Mouse (Mus musculus) activated CD4-positive, CD25-positive, alpha-beta regulatory T cell, adult 4 months (primary cell): ENCODE data around the gene Inpp5b. TPM values are rescaled to one million over a fixed set of nuclear protein-coding genes. Genes with fewer than 3 reads are reported as not detected.
"Not testable (repeated sequence)": the region's sequence is repeated elsewhere in the genome, so short reads cannot be mapped to it uniquely, and the experiment has no call there.

ENCODE experiments used
- ATAC-seq: one replicate; pipeline ENCODE4 v1.8.0; 2017
- polyA plus RNA-seq, 2 experiments: library from polyadenylated mRNA; unstranded; fragments of 100-300 nt; shearing (Covaris generic); gene quantifications; one replicate each; pipeline ENCODE4 v1.2.1; 2017

The Inpp5b gene
- polyA plus RNA-seq, 2 experiments from 2014 or later = 80.2 to 94.1 TPM

DNA sequence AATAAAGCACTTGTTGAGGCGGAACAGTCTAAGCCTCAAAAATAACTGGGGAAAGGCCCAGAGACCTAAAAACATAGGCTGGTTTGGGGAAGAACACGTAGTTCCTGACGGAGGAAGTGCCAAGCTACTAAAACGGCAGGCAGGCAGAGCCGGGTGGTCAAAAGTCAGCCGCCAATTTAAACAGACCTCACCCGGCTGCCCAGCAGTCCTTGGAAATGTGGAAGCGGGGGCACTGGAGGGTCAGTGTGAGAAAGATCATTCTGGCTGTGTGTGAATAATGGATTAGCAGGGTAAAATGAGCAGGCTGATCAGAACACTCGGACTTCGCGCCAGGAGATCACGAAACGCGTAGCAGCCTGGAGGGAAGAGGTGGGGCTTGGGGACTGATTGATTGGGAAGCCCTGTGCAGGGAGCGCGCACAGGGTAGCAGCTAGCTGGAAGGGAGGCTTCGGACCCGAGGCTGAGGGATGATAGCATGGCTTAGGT lies 31.6 kb upstream of the Inpp5b start:
- no peak for ATAC-seq

DNA sequence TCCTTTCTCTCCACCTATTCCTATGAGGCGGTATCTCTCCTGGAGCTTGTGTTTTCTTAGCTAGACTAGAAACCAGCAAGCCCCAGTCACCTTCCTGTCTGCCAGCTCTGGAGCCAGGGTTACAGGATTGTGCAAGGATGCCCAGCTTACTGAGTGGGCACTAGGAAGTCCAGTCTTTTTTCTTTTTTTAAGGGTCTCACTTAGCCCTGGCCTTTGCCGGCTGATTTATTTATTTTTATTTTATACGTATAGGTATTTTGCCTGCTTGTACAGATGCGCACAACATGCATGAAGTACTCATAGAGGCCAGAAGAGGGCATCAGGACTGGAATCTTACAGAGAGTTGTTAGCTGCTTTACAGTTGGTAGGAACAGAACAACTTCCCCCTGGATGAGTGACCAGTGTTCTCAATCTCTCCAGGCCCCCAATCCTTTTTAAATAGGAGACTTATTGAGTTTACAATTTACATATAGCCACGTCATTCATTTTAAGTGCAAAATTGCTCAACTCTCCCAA lies 30.8 kb upstream of the Inpp5b start:
- ATAC-seq = peak; percentile 20

DNA sequence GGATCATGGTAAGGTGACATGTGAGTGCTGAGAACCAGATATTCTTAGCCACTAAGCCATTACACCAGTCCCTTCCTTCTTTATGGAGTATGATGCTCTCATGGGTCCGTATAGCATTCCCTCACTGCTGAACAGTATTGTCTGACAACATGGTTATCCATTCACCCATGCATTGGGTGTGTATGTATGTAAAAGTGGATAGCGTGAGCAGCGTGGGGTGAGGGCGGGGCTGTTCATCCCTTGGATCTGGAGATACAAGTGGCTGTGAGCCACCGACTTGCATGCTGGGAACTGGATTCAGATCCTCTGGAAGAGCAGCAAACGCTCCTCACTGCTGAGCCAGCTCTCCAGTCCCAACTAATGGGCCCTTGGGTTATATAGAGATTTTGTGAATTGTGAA lies 29.0 kb upstream of the Inpp5b start:
- ATAC-seq = no peak

DNA sequence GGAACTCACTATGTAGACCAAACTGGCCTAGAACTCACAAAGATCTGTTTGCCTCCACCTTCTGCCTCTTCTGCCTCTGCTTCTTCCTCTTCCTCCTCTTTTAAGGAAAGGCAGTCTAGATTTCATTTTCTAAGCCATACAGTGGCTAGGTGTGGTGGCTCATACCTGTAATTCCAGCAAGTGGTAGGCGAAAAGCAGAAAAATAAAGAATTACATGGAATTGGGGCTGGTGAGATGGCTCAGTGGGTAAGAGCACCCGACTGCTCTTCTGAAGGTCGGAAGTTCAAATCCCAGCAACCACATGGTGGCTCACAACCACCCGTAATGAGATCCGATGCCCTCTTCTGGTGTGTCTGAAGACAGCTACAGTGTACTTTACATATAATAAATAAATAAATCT lies 27.8 kb upstream of the Inpp5b start:
- ATAC-seq = not testable (repeated sequence)

DNA sequence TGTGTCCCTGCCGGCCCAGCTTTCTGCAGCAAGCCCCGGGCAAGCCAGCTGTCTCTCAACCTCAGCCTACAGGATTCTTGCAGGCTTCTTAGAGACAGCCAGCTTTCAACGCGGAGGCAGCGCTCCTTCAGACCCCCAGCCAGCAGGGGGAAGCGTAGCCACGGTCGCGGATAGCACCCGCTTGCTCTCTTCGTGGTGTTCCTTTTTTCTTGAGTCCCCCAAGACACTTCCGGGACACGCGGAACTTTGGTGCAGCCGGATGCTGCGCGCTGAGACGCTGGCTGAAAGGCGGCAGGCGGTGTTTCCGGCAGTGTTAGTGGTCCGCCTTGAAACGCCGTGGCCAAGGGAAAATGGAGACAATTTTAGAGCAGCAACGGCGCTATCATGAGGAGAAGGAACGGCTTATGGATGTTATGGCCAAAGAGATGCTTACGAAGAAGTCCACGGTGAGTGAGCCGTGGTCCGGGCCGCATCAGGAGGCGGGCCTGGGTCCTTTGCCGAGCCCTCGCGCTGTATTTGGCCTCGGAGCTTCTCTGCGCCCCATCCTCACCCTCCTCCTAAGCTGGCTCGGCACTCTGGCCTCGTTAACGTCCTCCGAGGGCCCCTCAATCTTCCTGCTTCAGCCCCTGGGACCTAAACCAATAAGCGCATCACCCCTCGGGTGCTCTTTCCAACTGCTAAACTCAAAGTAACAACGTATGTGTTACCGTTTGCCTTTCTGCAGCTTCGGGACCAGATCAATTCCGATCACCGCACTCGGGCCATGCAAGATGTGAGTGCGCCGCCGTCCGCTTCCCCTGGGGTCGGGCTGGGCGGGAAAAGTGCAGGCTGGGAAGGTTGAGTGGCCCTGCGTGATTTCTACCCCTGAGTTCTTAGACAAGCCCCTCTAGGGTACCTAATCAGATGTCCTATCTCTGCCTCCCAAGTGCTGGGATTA lies 26.8 kb upstream of the Inpp5b start, which contains the start of gene Sf3a3:
TSS of gene Sf3a3 (plus strand) at position 232 of the 937 bp plus-strand sequence.
- ATAC-seq = peak; percentile 95

DNA sequence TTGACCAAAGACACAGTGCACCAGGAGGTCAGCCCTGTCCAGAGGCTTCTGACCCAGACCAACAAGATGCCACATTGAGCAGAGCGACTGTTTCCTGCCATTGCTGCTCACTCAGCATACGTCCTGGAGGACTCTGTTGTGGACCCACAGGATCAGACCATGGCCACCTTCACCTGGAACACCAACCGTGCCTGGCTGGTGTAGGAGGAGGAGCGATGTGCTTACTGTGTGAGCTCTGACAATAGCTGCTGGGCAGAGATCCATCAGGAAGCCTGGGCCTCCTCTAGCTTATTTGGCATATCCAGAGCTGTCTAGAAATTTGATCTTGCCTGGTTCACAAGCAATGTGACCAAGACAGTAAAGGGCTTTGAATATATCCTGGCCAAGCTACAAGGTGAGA lies 22.5 kb upstream of the Inpp5b start:
- no peak for ATAC-seq

DNA sequence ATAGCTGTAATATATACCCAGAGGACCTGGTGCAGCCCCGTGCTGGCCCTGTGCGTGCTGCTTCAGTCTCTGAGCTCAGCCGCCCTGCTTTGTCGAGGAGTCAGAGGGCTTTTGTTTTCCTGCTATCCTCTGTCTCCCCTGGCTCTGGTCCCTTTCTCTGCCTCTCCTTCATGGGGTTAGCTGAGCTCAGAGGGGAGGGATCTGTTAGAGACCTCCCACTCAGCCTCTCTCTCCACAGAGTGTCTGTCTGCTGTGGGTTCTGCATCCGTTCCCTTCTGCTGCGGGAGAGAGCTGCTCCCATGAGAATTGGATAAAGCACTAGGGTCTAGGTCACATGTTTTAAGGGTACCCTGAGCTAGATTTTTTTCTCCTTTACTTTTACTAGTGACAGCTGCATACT lies 15.5 kb upstream of the Inpp5b start:
- no peak for ATAC-seq

DNA sequence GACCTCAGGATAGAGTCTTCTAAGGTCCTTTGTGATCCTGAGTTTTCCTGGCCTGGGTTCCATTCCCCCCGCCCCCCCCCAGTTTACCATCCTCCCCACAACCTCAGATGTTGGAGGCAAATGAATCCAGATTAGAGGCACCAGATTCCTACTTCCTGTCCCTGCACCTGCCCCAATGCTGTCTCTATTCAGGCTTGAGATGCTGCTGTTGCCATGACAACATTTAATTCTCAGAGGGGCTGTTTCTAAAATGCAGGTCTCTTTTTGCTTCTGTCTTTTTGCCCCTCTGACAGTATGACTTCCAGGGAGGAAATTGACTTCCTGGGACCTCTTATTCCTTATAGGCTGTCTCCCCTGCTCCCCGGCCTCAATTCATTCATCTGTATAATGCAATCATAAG lies 4.7 kb upstream of the Inpp5b start:
- ATAC-seq = no peak

DNA sequence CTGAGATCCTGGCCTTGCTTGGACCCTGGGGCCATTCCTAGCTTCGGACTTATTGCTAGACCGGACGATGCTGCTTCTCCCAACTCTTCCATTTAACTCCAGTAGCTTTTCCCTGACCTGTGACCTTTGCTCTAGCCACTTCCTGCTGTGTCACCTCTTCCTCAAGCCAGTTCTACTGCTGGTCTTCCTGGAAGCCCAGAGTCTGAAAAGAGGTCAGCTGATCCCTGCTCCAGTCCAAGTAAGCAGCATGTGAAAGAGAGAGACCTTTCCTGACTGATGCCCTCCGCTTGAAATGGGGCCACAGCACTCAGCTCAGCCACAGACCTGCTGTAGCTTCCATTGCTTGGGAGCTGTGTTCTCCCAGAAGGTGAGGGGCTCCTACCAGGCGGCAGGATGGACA lies 4.2 kb upstream of the Inpp5b start:
- no peak for ATAC-seq

DNA sequence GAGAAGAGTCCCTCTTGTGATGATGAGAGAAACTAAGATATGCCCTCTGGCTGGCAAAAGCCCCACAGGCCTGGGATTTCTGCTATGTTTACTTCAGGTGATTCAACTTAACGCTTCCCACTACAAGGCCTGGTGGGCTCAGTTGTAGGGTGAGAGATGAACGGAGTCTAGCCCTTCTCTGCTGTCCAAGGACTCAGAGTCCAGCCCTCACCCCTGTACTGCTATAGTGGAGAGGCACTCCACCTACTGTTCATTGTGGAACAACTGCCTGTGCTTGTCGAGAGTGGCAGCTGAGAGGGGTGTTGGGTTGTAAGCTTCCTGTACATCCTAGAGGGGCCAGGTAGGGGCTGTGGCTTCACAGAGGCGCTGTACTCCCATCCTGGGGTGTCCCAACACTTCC lies 3.6 kb upstream of the Inpp5b start:
- no peak for ATAC-seq

DNA sequence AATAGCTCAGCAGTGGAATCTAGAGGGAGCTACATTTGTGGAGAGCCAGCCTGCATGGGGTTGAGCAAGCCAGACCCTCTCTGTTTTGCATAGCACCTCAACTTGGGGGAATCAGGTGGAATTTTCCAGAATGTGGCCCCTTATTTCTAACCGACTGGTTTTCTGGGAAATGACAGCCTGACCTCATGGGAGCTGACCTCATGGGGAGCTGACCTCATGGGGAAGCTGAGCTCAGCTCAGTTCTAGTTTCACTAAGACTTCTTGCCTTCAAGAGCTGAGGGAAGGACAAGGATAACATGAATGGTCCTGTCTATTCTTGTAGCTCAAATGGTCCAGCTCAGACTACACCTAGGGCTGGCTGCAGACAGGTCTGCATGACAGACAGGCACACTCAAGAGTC lies 2.9 kb upstream of the Inpp5b start:
- ATAC-seq = no peak

DNA sequence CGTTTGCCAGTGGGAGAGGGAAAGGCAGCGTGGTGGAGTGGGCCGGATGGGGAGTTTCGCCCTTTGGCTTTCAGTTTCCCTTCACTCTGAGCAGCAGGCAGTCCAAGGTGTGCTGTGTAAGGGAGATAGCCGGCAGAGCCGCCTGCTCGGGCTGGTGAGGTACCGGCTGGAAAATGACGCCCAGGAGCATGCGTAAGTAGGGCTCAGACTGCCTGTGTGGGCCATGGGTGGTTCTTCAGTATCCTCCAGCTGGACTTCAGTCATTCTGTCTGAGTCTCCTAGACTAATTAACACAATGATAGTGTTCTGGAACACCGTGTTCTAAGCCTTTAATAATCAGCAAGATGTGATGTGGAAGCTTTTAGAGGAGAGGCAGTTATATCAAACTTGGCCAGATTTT lies 1.2 kb downstream of the Inpp5b start:
- no peak for ATAC-seq

DNA sequence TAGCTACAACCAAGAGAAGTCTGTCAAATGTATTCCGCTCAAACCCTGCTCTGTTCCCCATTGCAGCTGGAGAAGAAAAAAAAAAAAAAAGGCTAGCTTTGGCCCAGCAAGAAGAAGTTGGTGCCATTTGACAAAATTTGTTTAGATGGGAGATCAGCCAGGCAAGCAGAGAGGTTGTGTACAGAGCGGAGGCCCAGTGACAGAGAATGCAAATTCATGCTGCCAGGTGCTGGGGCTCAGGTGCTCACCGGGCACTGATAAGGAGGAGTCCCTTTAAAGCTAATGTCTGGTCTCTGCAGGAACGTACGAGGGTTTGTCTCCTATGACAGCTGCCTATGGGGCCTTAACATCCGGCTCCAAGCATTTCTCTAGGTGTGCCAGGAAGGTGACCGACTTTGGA lies 4.9 kb downstream of the Inpp5b start:
- no peak for ATAC-seq

DNA sequence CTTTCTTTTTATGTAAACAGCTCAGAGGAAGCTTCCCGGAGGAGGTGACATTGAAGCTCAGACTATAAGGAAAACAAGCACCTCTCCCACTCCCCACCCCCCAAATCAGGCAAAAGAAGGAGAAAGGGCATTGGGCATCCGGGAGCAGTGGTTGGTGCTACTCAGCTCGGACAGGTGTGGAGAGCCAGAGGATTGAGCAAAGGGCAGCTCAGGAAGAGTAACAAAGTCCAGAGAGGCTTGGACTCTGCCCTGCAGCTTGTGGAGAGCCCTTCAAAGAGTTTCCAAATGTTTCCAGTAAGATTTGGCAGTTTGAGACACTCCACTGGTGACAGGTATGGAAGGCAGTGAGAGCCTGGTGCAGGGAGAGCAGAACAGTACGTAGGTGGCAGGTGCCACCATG lies 6.2 kb downstream of the Inpp5b start:
- ATAC-seq = no peak

DNA sequence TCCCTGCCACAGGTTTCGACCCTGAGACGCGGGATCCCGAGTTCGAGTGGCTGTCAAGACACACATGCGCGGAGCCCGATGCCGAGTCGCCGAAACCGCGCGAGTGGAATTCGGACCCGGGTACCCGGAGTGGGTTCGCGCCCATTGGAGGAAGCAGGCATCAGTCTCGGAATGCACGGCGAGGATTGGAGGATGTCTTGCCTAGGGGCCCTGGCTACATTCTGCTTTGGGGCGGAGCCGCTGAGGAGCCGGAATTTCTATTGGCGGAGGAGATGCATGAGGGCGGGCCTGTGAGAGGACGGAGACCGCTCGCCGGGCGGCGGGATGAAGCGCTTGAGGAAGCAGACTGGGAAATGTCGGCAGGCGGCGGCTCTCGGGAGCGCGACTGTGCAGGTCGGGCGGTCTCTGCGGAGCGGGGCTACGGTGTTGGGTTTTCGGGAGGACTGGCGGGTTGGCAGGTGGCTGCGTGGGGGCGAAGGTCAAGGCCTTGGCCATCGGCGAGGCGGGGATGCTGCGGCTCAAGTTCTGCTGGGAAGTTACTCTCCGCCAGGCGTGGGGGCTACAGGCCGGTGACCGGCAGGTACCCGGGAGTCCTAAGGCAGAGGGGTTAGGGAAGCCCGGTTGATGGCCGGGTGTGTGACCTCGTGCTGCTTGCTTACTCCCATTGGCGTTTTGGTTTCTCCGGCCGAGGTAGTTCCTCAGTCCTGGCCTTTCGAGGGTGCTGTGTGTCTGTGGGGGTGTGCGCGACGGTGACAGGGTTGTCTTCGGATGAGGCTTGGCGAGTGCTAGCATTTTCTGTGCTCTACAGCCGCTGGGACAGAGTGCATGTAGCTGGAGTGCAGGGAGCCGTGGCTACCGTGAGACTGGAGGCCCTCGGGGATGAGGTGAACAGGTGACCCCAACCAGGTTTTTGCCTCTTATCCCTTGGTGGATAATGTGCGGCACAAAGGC lies 9.9 kb downstream of the Inpp5b start:
- ATAC-seq = peak; percentile 93

DNA sequence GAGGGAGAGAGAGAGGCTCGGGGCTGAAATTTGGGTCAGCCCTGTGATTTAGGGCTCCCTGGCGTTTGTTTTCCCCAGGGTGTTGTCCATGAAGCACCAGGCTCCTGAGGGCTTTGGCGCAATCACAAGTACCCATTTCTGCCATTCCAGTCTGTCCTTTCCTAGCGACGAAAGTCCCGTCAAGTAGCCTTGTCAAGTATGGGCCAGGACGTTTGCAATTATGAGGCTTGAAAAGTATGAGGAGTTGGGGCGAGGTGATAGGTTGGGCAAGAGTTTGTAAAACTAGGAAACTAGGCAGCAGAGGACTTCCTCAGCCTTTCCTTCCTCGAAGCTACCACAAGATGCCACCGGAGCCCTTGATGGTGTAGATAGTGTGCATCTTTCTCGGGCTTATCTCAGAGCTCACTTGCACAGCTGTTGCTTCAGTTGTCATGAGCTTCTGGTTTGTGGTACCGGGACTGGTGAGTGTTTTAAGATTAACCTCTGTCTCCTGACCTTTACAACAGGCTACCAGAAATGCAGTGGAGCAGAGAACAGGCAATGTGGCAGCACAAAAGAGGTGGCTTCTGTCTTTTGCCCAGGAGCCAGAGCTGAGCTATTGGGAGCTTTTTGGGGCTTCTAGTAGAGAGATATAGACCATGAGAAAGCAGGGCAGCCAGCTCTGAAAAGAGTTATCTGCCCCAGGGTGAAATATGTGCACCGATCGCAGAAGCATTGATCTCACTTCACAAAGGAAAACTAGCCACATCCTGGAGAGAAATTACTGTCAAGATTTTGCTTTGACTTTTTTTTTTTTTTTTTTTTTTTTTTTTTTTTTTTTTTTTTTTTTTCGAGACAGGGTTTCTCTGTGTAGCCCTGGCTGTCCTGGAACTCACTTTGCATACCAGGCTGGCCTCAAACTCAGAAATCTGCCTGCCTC lies 10.9 kb downstream of the Inpp5b start:
- peak; percentile 44 for ATAC-seq

DNA sequence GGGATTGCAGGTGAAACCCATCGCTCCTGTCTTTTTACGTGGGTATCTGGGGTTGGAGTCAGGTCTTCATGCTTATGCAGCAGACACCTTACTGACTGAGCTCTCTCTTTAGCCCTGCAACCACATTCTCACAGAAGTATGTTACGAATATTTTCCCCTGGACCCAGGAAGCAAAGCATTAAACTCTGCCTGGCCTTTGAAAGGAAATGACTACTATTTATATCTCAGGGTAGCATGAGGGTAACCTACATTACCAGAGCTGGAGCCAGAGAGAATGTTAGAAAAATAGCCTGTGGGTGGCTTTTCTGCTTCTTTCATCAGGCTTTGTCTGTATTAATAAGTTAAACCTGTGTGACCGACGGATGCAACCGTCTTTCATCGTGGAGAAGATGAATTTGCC lies 13.9 kb downstream of the Inpp5b start:
- ATAC-seq = no peak

DNA sequence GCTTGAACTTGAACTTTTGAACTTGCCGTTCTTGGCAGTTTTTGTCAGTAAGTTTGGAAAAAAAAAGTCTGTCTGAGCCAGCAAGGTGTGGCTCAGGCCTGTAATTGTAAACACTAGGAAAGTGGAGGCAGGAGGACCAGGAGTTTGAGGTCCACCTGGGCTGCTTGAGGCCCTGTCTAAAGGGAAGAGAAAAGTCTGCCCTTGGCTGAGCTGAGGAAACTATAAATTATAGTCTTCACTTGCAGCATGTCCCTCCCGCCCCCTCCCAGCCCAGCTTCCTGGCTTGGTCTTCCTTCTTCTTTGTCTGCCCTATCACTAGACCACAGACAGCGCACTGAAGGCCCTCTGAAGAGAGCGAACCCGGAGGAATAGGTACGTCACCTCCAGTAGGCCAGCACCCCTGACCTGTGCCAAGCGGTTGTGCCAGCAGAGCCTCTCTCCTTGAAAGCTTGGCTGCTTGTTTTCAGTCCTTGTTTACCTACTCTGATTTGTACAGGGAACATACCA lies 17.7 kb downstream of the Inpp5b start:
- ATAC-seq = no peak

DNA sequence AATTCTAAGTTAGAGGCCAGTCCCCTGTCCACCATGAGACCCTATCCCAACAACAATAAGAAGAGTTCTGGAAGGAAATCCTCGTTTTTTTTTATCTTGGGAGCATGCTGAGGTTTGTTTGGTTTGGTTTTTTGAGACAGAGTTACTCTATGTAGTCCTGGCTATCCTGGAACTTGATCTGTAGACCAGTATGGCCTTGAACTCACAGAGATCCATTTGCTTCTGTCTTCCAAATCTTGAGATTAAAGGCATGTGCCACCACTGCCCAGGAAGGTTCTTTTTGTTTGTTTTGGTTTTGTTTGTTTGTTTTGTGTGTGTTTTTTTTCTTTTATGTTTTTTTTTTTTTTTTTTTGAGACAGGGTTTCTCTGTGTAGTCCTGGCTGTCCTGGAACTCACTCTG lies 19.6 kb downstream of the Inpp5b start:
- ATAC-seq = no peak

DNA sequence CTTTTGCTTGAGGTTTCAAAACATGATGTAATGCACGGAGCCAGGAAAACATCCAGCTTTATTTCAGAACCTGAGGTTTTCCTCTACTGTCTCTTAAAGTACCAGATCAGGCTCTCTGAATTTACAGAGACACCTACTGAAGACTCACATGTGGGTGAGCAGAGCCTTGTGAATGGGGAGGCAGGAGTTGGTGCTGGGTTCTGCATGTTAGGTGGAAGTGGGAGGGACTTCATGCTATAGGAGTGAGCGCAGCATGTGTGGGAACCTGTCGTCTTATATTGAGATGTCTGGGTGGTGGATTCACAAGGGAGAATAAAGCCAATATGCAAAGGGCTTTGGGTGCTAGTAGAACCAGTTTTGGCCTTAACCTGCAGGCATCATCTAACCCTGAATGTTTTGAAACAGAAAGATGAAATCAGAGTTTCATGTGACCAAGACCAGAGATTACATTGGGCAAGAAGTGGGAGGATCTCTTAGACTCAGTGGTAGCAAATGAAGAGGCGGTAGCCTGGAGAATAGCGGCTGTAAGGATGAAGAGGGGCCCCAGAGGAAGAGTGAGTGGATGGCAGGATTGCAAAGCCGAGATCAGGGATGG lies 21.3 kb downstream of the Inpp5b start:
- no peak for ATAC-seq
